Mouse (Mus musculus): ENCODE results near the gene 1700012B09Rik.

GRCm38 (mm10) chr9:14726005-14726404 lies 44.8 kb downstream of the 1700012B09Rik start:
- TF ChIP-seq CTCF (IDR thresholded peaks at IDR 0.05; ENCODE audit: low read depth): no peak
- no peak for TF ChIP-seq EP300 (IDR thresholded peaks at IDR 0.05; ENCODE audit: low read depth)
